Mouse (Mus musculus): ENCODE results near the gene Hivep3.
A peak's percentile ranks its signal among the peaks of the same experiment; 100 is the strongest.

The Hivep3 gene

GRCm38 (mm10) chr4:119875592-119875991 is 142.0 kb downstream of the Hivep3 start:
- no peak for DNase-seq (ENCODE audit: low spot score)

- DNase-seq (ENCODE audit: low spot score): no peak
Measured at GRCm38 (mm10) chr4:119876535-119877160, 143.1 kb downstream of the Hivep3 start.

- DNase-seq (ENCODE audit: low spot score): no peak
Measured at GRCm38 (mm10) chr4:119878218-119878617, 144.6 kb downstream of the Hivep3 start.

- DNase-seq (ENCODE audit: low spot score): no peak
Measured at GRCm38 (mm10) chr4:119879671-119880070, 146.1 kb downstream of the Hivep3 start.

- no peak for DNase-seq (ENCODE audit: low spot score)
Measured at GRCm38 (mm10) chr4:119880270-119880669, 146.7 kb downstream of the Hivep3 start.

GRCm38 (mm10) chr4:119881292-119881691 is 147.7 kb downstream of the Hivep3 start:
- DNase-seq (ENCODE audit: low spot score): no peak

GRCm38 (mm10) chr4:119882401-119882800 is 148.8 kb downstream of the Hivep3 start:
- no peak for DNase-seq (ENCODE audit: low spot score)

GRCm38 (mm10) chr4:119882814-119883213 is 149.2 kb downstream of the Hivep3 start:
- no peak for DNase-seq (ENCODE audit: low spot score)

- DNase-seq (ENCODE audit: low spot score): no peak
Measured at GRCm38 (mm10) chr4:119886621-119887020, 153.0 kb downstream of the Hivep3 start.

- DNase-seq (ENCODE audit: low spot score): no peak
Measured at GRCm38 (mm10) chr4:119887523-119888177, 154.1 kb downstream of the Hivep3 start.

- DNase-seq (ENCODE audit: low spot score): no peak
Measured at GRCm38 (mm10) chr4:119889760-119890159, 156.2 kb downstream of the Hivep3 start.

- DNase-seq (ENCODE audit: low spot score): no peak
Measured at GRCm38 (mm10) chr4:119893255-119893779, 159.7 kb downstream of the Hivep3 start.

- peak; percentile 77 for DNase-seq (ENCODE audit: low spot score)
Measured at GRCm38 (mm10) chr4:119894797-119895458, 161.3 kb downstream of the Hivep3 start.

- peak; percentile 24 for DNase-seq (ENCODE audit: low spot score)
Measured at GRCm38 (mm10) chr4:119895504-119895903, 161.9 kb downstream of the Hivep3 start.

GRCm38 (mm10) chr4:119896572-119896971 is 163.0 kb downstream of the Hivep3 start:
- DNase-seq (ENCODE audit: low spot score): no peak

- no peak for DNase-seq (ENCODE audit: low spot score)
Measured at GRCm38 (mm10) chr4:119897054-119897855, 163.7 kb downstream of the Hivep3 start.

- no peak for DNase-seq (ENCODE audit: low spot score)
Measured at GRCm38 (mm10) chr4:119901556-119902491, 168.2 kb downstream of the Hivep3 start.

GRCm38 (mm10) chr4:119903328-119903727 is 169.7 kb downstream of the Hivep3 start:
- no peak for DNase-seq (ENCODE audit: low spot score)

- no peak for DNase-seq (ENCODE audit: low spot score)
Measured at GRCm38 (mm10) chr4:119903806-119904205, 170.2 kb downstream of the Hivep3 start.

GRCm38 (mm10) chr4:119904296-119904695 is 170.7 kb downstream of the Hivep3 start:
- no peak for DNase-seq (ENCODE audit: low spot score)

- DNase-seq (ENCODE audit: low spot score): no peak
Measured at GRCm38 (mm10) chr4:119907106-119907505, 173.5 kb downstream of the Hivep3 start.
